Mouse (Mus musculus) CH12.LX (cell line): Measurements from ENCODE around the gene Ms4a18. TPM values are rescaled to one million over a fixed set of nuclear protein-coding genes. Genes with fewer than 3 reads are reported as not detected.

ENCODE experiments used
- DNase-seq: peaks from one replicate; pipeline ENCODE4 v3.0.0-alpha.2; 2013; ENCODE audit errors: extremely low read depth
- H3K27ac ChIP-seq: 2 replicates; pipeline ENCODE4 v1.5.1; 2012; ENCODE audit warnings: low read depth, mild to moderate bottlenecking, control low read depth, moderate library complexity; ENCODE audit not compliant: insufficient read depth
- H3K27me3 ChIP-seq: replicated peaks from 2 replicates; pipeline ENCODE3; 2012; ENCODE audit warnings: inconsistent platforms
- H3K36me3 ChIP-seq, 2 experiments: replicated peaks in 1 of 2; 2 replicates each; pipeline versions ENCODE3 to v1.6.1; 2012; ENCODE audit warnings: inconsistent platforms in 1 of 2, low read length in 1 of 2, mild to moderate bottlenecking in 1 of 2, mixed read lengths in 1 of 2, moderate library complexity in 1 of 2; ENCODE audit not compliant: control insufficient read depth in 1 of 2, insufficient read depth in 1 of 2
- H3K4me1 ChIP-seq, 2 experiments: 2 replicates each; pipeline ENCODE4 v1.6.1; 2012; ENCODE audit warnings: inconsistent platforms in 1 of 2, moderate library complexity in 1 of 2; ENCODE audit not compliant: insufficient read depth in 2 of 2, control insufficient read depth in 1 of 2
- H3K4me2 ChIP-seq: 2 replicates; pipeline ENCODE4 v1.6.1; 2012; ENCODE audit warnings: low read depth, mild to moderate bottlenecking, control low read depth; ENCODE audit not compliant: poor library complexity, insufficient read depth, severe bottlenecking
- H3K4me3 ChIP-seq, 3 experiments: fragments of 150-350 bp in 1 of 3; sonication (generic) in 1 of 3; replicated peaks in 1 of 3; 2 replicates each; pipeline versions ENCODE3 to v1.5.1; 2011 to 2012; ENCODE audit warnings: low read depth in 2 of 3, low read length in 2 of 3, mild to moderate bottlenecking in 2 of 3, moderate library complexity in 2 of 3, control low read depth in 1 of 3, improper control_type of control experiment in 1 of 3, inconsistent platforms in 1 of 3, mixed read lengths in 1 of 3; ENCODE audit not compliant: poor library complexity in 1 of 3
- H3K79me2 ChIP-seq: replicated peaks from 2 replicates; pipeline ENCODE4 v1.6.1; 2012; ENCODE audit warnings: mild to moderate bottlenecking, moderate library complexity; ENCODE audit not compliant: control insufficient read depth, poor library complexity, insufficient read depth, severe bottlenecking; ENCODE audit errors: extremely low read depth
- H3K9ac ChIP-seq: 2 replicates; pipeline ENCODE4 v1.6.1; 2012; ENCODE audit warnings: low read depth, mild to moderate bottlenecking, control low read depth, moderate library complexity; ENCODE audit not compliant: insufficient read depth
- H3K9me3 ChIP-seq: replicated peaks from 2 replicates; pipeline ENCODE3; 2012; ENCODE audit warnings: low read length, inconsistent platforms, mixed read lengths
- CHD2 ChIP-seq: IDR thresholded peaks from 2 replicates; pipeline ENCODE4 v1.6.1; 2011; ENCODE audit warnings: low read length, improper control_type of control experiment
- CTCF ChIP-seq, 2 experiments: IDR thresholded peaks in 1 of 2; conservative IDR thresholded peaks in 1 of 2; 2 replicates each; pipeline ENCODE4 v1.5.1; 2011 to 2012; ENCODE audit warnings: low read depth in 2 of 2, low read length in 2 of 2, improper control_type of control experiment in 1 of 2, inconsistent platforms in 1 of 2, mild to moderate bottlenecking in 1 of 2, moderate library complexity in 1 of 2
- E2F4 ChIP-seq: IDR thresholded peaks from 2 replicates; pipeline ENCODE4 v1.6.1; 2011; ENCODE audit warnings: low read depth, low read length, improper control_type of control experiment; ENCODE audit not compliant: insufficient replicate concordance
- ELF1 ChIP-seq: IDR thresholded peaks from 2 replicates; pipeline ENCODE4 v1.6.1; 2014; ENCODE audit warnings: low read depth, mild to moderate bottlenecking, inconsistent platforms, low read length, improper control_type of control experiment
- IRF4 ChIP-seq: IDR thresholded peaks from 2 replicates; pipeline ENCODE4 v1.6.1; 2014; ENCODE audit warnings: low read depth, mild to moderate bottlenecking, inconsistent platforms, low read length, improper control_type of control experiment
- KAT2A ChIP-seq: IDR thresholded peaks from 2 replicates; pipeline ENCODE4 v1.6.1; 2012; ENCODE audit warnings: low read length, improper control_type of control experiment, inconsistent platforms; ENCODE audit not compliant: insufficient replicate concordance
- MAX ChIP-seq: IDR thresholded peaks from 2 replicates; pipeline ENCODE4 v1.6.1; 2011; ENCODE audit warnings: low read length, improper control_type of control experiment
- MXI1 ChIP-seq: IDR thresholded peaks from 2 replicates; pipeline ENCODE4 v1.6.1; 2011; ENCODE audit warnings: mild to moderate bottlenecking, low read depth, low read length, improper control_type of control experiment
- MYC ChIP-seq: IDR thresholded peaks from 2 replicates; pipeline ENCODE4 v1.6.1; 2011; ENCODE audit warnings: low read depth, mild to moderate bottlenecking, improper control_type of control experiment, low read length
- PAX5 ChIP-seq: IDR thresholded peaks from 2 replicates; pipeline ENCODE4 v1.6.1; 2012; ENCODE audit warnings: low read length, inconsistent platforms, mixed read lengths
- POLR2A ChIP-seq: IDR thresholded peaks from 2 replicates; pipeline ENCODE4 v1.6.1; 2011; ENCODE audit warnings: low read depth, mild to moderate bottlenecking, improper control_type of control experiment, low read length
- RCOR1 ChIP-seq: conservative IDR thresholded peaks from 2 replicates; pipeline ENCODE4 v1.6.1; 2012; ENCODE audit warnings: low read depth, mild to moderate bottlenecking, inconsistent platforms, low read length, improper control_type of control experiment
- SIN3A ChIP-seq: IDR thresholded peaks from 2 replicates; pipeline ENCODE4 v1.6.1; 2012; ENCODE audit warnings: low read length, improper control_type of control experiment, inconsistent platforms
- SMC3 ChIP-seq: IDR thresholded peaks from 2 replicates; pipeline ENCODE4 v1.6.1; 2011; ENCODE audit warnings: low read depth, low read length, improper control_type of control experiment
- USF1 ChIP-seq: IDR thresholded peaks from 2 replicates; pipeline ENCODE4 v1.6.1; 2014; ENCODE audit warnings: low read depth, mild to moderate bottlenecking, inconsistent platforms, low read length, improper control_type of control experiment
- ZNF384 ChIP-seq: IDR thresholded peaks from 2 replicates; pipeline ENCODE4 v1.6.1; 2012; ENCODE audit warnings: low read depth, low read length, improper control_type of control experiment, inconsistent platforms
- dilution Hi-C: fragments of 300-500 bp; cut with MboI; formaldehyde crosslinking; loops from 2 replicates; pipeline ENCODE4 v1.14.3; 2020; ENCODE audit warnings: low sequenced_read_pairs; ENCODE audit not compliant: extremely low pct_unique_long_range_greater_than_20kb, extremely low pct_ligation_motif_present
- in situ Hi-C: fragments of 300-500 bp; cut with MboI; formaldehyde crosslinking; loops from 3 replicates; pipeline ENCODE4 v1.14.3; 2019; ENCODE audit warnings: low sequenced_read_pairs, low pct_ligation_motif_present, low pct_unique_long_range_greater_than_20kb, mixed read lengths
- polyA plus RNA-seq: library from polyadenylated mRNA; unstranded; fragments of >175 nt; gene quantifications from 2 replicates; pipeline ENCODE4 v1.2.1, GENCODE M21; 2012; ENCODE audit warnings: low read depth; ENCODE audit not compliant: insufficient read length
- total RNA-seq, 2 experiments: library from RNA; depleted of rRNA; stranded (reverse); fragments of 300-350 nt in 1 of 2; fragments of >200 nt in 1 of 2; gene quantifications; 2 replicates each; pipeline ENCODE4 v1.2.3; 2012 to 2014

Gene Ms4a18
- total and polyA plus RNA-seq, 3 experiments: not detected

- dilution Hi-C loops (no loop called here), in situ Hi-C loops (no loop called here)
Observed at GRCm38 (mm10) chr19:10984551-10984950, 33.3 kb downstream of the Ms4a18 start.

GRCm38 (mm10) chr19:10983146-10983545, 34.7 kb downstream of the Ms4a18 start:
- in situ Hi-C loops: no loop called here
- Histone ChIP-seq H3K4me3 (peak overlapping the region in 1 of 3 experiments; percentile 21), H3K4me2 (peak overlapping the region; percentile 17; the same call in 1 of the 2 replicates), H3K79me2 (no peaks in the 10 kb centered on the region), H3K9ac (no peak overlapping the region), H3K36me3 (no peaks in the 10 kb centered on the region), H3K9me3 (no peaks in the 10 kb centered on the region), H3K27ac (no peak overlapping the region), H3K27me3 (peaks cover 2% of the 10 kb centered on the region), H3K4me1 (peaks cover 4 to 20% of the 10 kb centered on the region in 2 experiments)
- TF ChIP-seq CTCF (conservative IDR thresholded peaks at IDR 0.05 in 1 of 2, IDR thresholded peaks at IDR 0.05 in 1 of 2; ENCODE audit: low read depth in 2 of 2, low read length in 2 of 2) (peak in 1 of 2 experiments; percentile 61; a peak in 2 of 4 replicates), SMC3 (peak; percentile 30; the same call in 1 of the 2 replicates), MAX (peak; percentile 27; the same call in 1 of the 2 replicates), MYC (no peak)
- dilution Hi-C loops: no loop called here
- peak; percentile 27 for DNase-seq

More at GRCm38 (mm10) chr19:10984551-10984950, 33.3 kb downstream of the Ms4a18 start:
- H3K27me3 ChIP-seq: no peaks in the 10 kb centered on the region
- no peak overlapping the region for H3K4me3 ChIP-seq
- no peak overlapping the region for H3K4me2 ChIP-seq
- no peak overlapping the region for H3K27ac ChIP-seq
- no peaks in the 10 kb centered on the region for H3K36me3 ChIP-seq
- H3K9me3 ChIP-seq: no peaks in the 10 kb centered on the region
- no peak for DNase-seq
- TF ChIP-seq RCOR1 (no peak), ELF1 (no peak), KAT2A (no peak), PAX5 (no peak), SIN3A (no peak), CHD2 (no peak), POLR2A (no peak), USF1 (no peak)
- TF ChIP-seq, all 38 proteins: peak for 0
- H3K4me1 ChIP-seq: peaks cover 4 to 13% of the 10 kb centered on the region in 2 experiments; a peak in 3 of 4 replicates
- no peaks in the 10 kb centered on the region for H3K79me2 ChIP-seq
- no peak overlapping the region for H3K9ac ChIP-seq

GRCm38 (mm10) chr19:10980210-10980609, 37.6 kb downstream of the Ms4a18 start:
- in situ Hi-C loops: no loop called here
- H3K9me3 ChIP-seq: no peaks in the 10 kb centered on the region
- dilution Hi-C loops: no loop called here
- H3K27me3 ChIP-seq: peaks cover 5% of the 10 kb centered on the region
- H3K9ac ChIP-seq: peak overlapping the region; percentile 16; the same call in 1 of the 2 replicates
- no peaks in the 10 kb centered on the region for H3K36me3 ChIP-seq
- peak overlapping the region; percentile 53 to 73 (median 54) for H3K4me3 ChIP-seq
- no peak for DNase-seq
- TF ChIP-seq E2F4 (no peak), IRF4 (no peak), MXI1 (no peak), ZNF384 (no peak)
- H3K4me2 ChIP-seq: peak overlapping the region; percentile 100
- no peaks in the 10 kb centered on the region for H3K79me2 ChIP-seq
- H3K27ac ChIP-seq: no peak overlapping the region
- H3K4me1 ChIP-seq: peaks cover 4 to 20% of the 10 kb centered on the region in 2 experiments
